Mouse (Mus musculus) lung, adult 2 months (tissue): ENCODE data around the gene Dnajc2. TPM values are rescaled to one million over a fixed set of nuclear protein-coding genes. Genes with fewer than 3 reads are reported as not detected.
A peak's percentile ranks its signal among the peaks of the same experiment; 100 is the strongest.

ENCODE experiments used
- DNase-seq: peaks from one replicate; pipeline ENCODE4 v3.0.0; 2022
- H3K4me1 ChIP-seq: fragments of 200-500 bp; 2 replicates; pipeline ENCODE4 v1.6.1; 2011; ENCODE audit warnings: low read length; ENCODE audit not compliant: control insufficient read depth, insufficient read depth
- H3K4me3 ChIP-seq: fragments of 200-500 bp; replicated peaks from 2 replicates; pipeline ENCODE3; 2011; ENCODE audit warnings: low read depth, mild to moderate bottlenecking, control low read depth, low read length; ENCODE audit errors: extremely low read depth
- CTCF ChIP-seq: fragments of 200-500 bp; IDR thresholded peaks from 2 replicates; pipeline ENCODE4 v1.5.1; 2011; ENCODE audit warnings: mild to moderate bottlenecking, low read length, control low read depth; ENCODE audit not compliant: insufficient read depth
- POLR2A ChIP-seq: fragments of 200-500 bp; IDR thresholded peaks from 2 replicates; pipeline ENCODE4 v1.6.1; 2011; ENCODE audit warnings: low read depth, mild to moderate bottlenecking, control low read depth, low read length, borderline replicate concordance; ENCODE audit errors: extremely low read depth
- WGBS: fragments of 180-500 bp; shearing (Covaris S2); methylation state at CpG from one replicate; pipeline ENCODE4 v1.1.7; 2018; 5-methylcytosine and 5-hydroxymethylcytosine counted together
- polyA plus RNA-seq: library from polyadenylated mRNA; depleted of rRNA; stranded (reverse); fragments of >200 nt; gene quantifications from 2 replicates; pipeline ENCODE4 v1.2.3, GENCODE M21; 2012

The Dnajc2 gene
- polyA plus RNA-seq, 1 experiment, result 5.9 TPM

DNA sequence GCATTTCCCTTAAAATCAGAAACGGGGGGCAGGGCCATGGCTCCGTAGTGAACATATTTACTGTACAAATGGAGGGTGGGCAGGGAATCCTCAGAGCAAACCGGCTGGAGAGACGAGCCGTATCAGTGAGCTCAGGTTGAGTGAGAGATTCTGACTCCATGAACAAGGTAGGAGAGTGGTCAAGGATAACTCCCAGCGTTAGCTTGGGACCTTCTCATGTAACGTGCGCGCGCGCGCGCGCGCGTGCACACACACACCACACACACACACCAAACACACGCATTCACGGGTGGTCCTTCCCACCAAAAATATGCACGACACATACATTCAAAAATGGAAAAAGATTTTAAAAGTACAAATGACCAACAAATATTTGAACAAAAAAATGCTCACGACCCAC lies 50.0 kb downstream of the Dnajc2 start:
- no peak for DNase-seq
- H3K4me3 ChIP-seq, result peak overlapping the region; percentile 66
- WGBS, result 73% methylated on average over 20 of the region's 20 CpGs
- peaks cover 6% of the 10 kb centered on the region for H3K4me1 ChIP-seq
- no peak for TF ChIP-seq CTCF
- TF ChIP-seq POLR2A, result no peak

DNA sequence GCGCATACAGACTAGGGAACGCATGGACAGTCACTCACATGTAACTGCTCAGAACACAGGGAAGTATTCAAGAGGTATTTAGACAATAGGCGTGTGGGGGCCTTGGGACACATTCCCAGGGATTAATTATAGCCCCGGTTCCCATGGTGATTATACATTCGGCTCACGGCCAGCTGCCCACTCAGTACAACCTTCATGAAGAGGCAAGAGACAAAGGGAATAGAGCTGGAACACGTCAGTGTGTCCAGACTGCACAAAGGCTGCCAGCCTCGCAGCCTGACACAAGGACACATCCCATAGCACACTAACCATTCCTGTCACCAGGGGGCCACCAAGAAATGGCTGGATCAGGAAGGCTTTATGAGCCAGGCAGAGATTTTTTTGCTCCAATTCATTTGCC lies 52.1 kb downstream of the Dnajc2 start:
- Histone ChIP-seq H3K4me3 (no peak overlapping the region), H3K4me1 (peaks cover 5% of the 10 kb centered on the region)
- WGBS, result 26% methylated on average over 8 of the region's 8 CpGs
- no peak for DNase-seq
- TF ChIP-seq CTCF (peak; percentile 51; the same call in 1 of the 2 replicates), POLR2A (no peak)

DNA sequence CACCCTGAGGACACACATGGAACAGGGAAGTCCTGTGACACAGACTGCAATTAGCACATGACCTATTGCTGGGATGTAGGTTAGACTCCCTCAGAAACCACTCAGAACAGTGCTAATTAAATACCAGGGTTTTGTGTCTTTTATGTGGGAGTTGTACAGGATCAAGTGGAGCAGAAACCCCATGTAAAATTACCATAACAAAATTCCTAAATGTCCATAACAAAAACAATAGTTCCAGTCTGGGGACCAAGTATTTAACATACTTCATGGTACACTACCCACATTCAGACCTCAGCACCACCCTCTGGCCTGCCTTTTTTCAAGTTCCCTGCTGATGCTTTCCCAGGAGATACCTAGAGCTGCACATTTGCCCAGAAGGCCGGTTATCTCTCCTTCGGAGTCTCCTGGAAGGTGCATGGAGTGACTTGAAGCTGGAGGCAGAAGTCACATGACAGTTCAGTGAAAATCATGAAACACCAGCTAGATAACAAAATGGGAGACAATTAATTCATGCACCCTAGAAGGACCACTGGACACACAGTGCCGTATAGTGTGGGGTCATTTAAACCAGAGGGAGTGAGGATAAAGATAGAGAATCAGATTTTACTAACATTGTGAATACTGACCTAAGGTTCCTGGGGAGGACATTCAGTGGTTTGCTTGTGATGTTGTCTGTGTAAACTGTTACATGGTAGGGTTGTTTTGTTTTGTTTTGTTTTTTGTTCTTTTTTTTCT lies 52.7 kb downstream of the Dnajc2 start:
- Histone ChIP-seq H3K4me3 (no peak overlapping the region), H3K4me1 (no peaks in the 10 kb centered on the region; the same call in 1 of the 2 replicates)
- TF ChIP-seq POLR2A, result no peak
- no peak for TF ChIP-seq CTCF
- no peak for DNase-seq
- 91% methylated on average over 3 of the region's 3 CpGs for WGBS

GRCm38 (mm10) chr5:21729107-21729506 lies 55.9 kb downstream of the Dnajc2 start:
- Histone ChIP-seq H3K4me3 (no peak overlapping the region), H3K4me1 (no peaks in the 10 kb centered on the region)
- 78% methylated on average over 5 of the region's 5 CpGs for WGBS
- no peak for TF ChIP-seq CTCF
- no peak for TF ChIP-seq POLR2A
- DNase-seq, result no peak

GRCm38 (mm10) chr5:21724872-21725271 lies 60.2 kb downstream of the Dnajc2 start:
- TF ChIP-seq CTCF, result no peak
- H3K4me1 ChIP-seq, result no peaks in the 10 kb centered on the region
- DNase-seq, result no peak
- no peak overlapping the region for H3K4me3 ChIP-seq
- WGBS, result 53% methylated on average over 7 of the region's 7 CpGs

GRCm38 (mm10) chr5:21724427-21724826 lies 60.6 kb downstream of the Dnajc2 start:
- TF ChIP-seq CTCF, result no peak
- no peak for TF ChIP-seq POLR2A
- Histone ChIP-seq H3K4me1 (no peaks in the 10 kb centered on the region), H3K4me3 (no peak overlapping the region)
- WGBS, result 50% methylated on average over 1 of the region's 1 CpGs
- no peak for DNase-seq

DNA sequence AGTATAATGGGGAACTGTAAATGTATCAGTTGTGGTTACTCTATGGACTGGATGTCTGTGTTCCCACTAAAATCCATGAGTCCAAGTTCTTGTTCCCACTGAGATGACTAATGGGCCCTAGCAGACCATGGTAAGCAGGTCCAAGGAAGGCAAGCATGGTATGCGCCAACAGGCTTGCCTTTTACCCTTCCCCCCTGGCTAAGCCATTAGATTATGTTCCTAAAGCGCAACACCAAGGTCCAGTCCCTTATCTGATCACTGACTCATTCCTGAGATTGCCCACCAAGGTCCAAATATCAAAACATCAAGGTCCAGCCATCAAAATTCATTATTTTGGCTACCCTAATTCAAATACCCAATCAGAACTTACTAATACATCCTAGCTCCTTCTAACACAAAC lies 65.8 kb downstream of the Dnajc2 start:
- 96% methylated on average over 2 of the region's 2 CpGs for WGBS
- TF ChIP-seq POLR2A (no peak), CTCF (no peak)
- no peak for DNase-seq
- Histone ChIP-seq H3K4me3 (no peak overlapping the region), H3K4me1 (no peaks in the 10 kb centered on the region)

GRCm38 (mm10) chr5:21718546-21718945 lies 66.5 kb downstream of the Dnajc2 start:
- no peak overlapping the region for H3K4me3 ChIP-seq
- DNase-seq, result no peak
- WGBS, result 75% methylated on average over 5 of the region's 5 CpGs
- H3K4me1 ChIP-seq, result no peaks in the 10 kb centered on the region
- TF ChIP-seq POLR2A, result no peak
- no peak for TF ChIP-seq CTCF

DNA sequence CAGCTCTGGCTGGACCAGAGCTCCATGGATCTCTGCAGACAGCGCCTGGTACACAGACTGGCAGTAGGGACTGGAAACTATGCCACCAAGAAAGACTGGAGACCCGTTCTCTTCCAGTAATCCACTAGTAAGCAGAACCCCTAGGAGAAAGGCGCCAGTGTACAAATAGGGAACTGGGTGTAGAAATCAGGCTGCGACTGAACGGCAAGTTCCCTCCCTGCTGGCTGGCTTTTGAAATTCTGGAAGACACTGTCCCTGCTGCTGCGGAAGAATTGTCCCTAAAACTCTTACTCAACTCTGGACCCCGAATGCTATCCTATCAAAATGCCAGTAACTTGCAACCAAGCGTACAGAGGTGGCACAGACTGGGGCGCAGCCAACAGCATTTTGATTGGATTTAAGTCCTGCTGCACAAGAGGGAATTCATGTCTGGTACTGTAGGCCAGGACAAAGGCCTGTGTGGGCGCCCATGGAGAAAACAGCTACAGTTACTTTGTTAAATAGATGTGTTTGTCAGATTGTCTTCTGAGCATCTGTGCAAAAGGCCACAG lies 67.8 kb downstream of the Dnajc2 start:
- no peak for DNase-seq
- Histone ChIP-seq H3K4me1 (no peaks in the 10 kb centered on the region), H3K4me3 (no peak overlapping the region)
- no peak for TF ChIP-seq CTCF
- TF ChIP-seq POLR2A, result no peak
- WGBS, result 86% methylated on average over 10 of the region's 10 CpGs

DNA sequence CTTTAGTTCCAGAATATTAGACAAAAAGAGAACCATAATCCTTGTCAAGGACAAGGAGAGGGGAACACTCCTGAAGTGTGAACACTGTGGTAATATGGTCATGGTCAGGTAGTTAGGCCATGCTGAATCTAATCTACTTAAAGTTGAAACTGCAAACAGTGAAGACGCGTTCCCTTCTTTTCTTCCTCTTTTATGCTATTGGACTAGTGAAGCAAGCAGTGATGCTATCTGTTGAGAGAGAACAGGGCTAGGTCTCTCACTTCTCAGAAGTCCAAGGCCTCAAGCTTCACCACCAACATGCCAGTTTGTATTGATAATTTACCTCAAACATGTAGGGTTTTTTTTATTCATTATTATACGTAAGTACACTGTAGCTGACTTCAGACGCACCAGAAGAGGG lies 70.6 kb downstream of the Dnajc2 start:
- Histone ChIP-seq H3K4me3 (no peak overlapping the region), H3K4me1 (no peaks in the 10 kb centered on the region)
- WGBS, result 90% methylated on average over 4 of the region's 4 CpGs
- no peak for DNase-seq
- TF ChIP-seq POLR2A, result no peak
- no peak for TF ChIP-seq CTCF
